8 mouse cellular contexts compared by ENCODE assay signal in the genomic region with DNA sequence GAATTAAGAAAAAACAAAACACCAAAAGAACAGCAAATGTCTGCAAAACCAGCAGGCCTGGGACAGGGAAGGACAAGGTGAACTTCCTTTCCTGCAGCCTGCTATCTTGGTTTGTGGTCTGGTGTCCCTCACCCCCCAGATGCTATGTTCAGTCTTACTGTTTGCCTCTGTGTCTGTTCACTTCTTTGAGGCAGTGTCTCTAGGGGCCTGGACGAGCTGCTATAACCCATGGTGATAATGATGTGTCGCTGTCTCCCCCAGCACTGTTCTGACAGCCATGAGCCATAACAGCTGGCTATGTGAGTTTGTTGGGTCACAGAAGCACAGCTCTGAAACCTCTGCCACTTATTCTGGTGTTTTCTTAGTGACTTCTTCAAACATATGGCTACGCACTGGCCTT. TPM values are rescaled to one million over a fixed set of nuclear protein-coding genes. Genes with fewer than 3 reads are reported as not detected.
DNase-seq lines count a peak whose midpoint lies in the region; ATAC-seq and TF ChIP-seq lines count a peak whose summit lies in the region.

No protein-coding gene starts in this region.

- H3K9ac ChIP-seq in liver, embryonic 16.5 days (ENCODE audit: low read depth, low read length): no peak overlapping the region
- no peak overlapping the region for H3K9ac ChIP-seq in stomach, postnatal 0 days (ENCODE audit: low read length)

- H3K27me3 ChIP-seq in hindbrain, embryonic 10.5 days (ENCODE audit: insufficient read depth, poor library complexity, severe bottlenecking): peaks cover 9% of the 10 kb centered on the region
- H3K27me3 ChIP-seq in liver, embryonic 16.5 days (ENCODE audit: control insufficient read depth, insufficient read depth, low read depth, low read length): no peaks in the 10 kb centered on the region; the same call in 1 of the 2 replicates
- H3K27me3 ChIP-seq in stomach, postnatal 0 days (ENCODE audit: control insufficient read depth, insufficient read depth, low read length): no peaks in the 10 kb centered on the region

- peak overlapping the region; percentile 88 for H3K27ac ChIP-seq in brown adipose tissue, adult 24 weeks (replicated peaks; ENCODE audit: low read depth, low read length)
- H3K27ac ChIP-seq in hindbrain, embryonic 10.5 days: peak overlapping the region; percentile 84
- peak overlapping the region; percentile 31 for H3K27ac ChIP-seq in liver, embryonic 16.5 days (ENCODE audit: low read length)
- H3K27ac ChIP-seq in stomach, postnatal 0 days (replicated peaks): peak overlapping the region; percentile 81

- no peak overlapping the region for H3K4me3 ChIP-seq in brown adipose tissue, adult 24 weeks (ENCODE audit: insufficient read depth, low read depth, low read length)
- H3K4me3 ChIP-seq in hindbrain, embryonic 10.5 days: no peak overlapping the region
- no peak overlapping the region for H3K4me3 ChIP-seq in liver, embryonic 16.5 days (ENCODE audit: low read depth, low read length)
- H3K4me3 ChIP-seq in stomach, postnatal 0 days (ENCODE audit: low read depth, low read length): no peak overlapping the region

- no peaks in the 10 kb centered on the region for H3K36me3 ChIP-seq in hindbrain, embryonic 10.5 days
- no peaks in the 10 kb centered on the region for H3K36me3 ChIP-seq in liver, embryonic 16.5 days (ENCODE audit: control insufficient read depth, insufficient read depth)
- H3K36me3 ChIP-seq in stomach, postnatal 0 days (ENCODE audit: control insufficient read depth, insufficient read depth, low read length): no peaks in the 10 kb centered on the region

- no peak overlapping the region for H3K4me2 ChIP-seq in liver, embryonic 16.5 days (ENCODE audit: low read depth, low read length)
- no peak overlapping the region for H3K4me2 ChIP-seq in stomach, postnatal 0 days (replicated peaks; ENCODE audit: low read depth)

- no peak for TF ChIP-seq CTCF in stomach, postnatal 0 days (IDR thresholded peaks at IDR 0.05; ENCODE audit: low read depth)

- no peak for DNase-seq in hindbrain, embryonic 10.5 days (ENCODE audit: low spot score)
- DNase-seq in stomach, postnatal 0 days (ENCODE audit: low spot score): no peak
- no peak for DNase-seq in left cerebral cortex, postnatal 4 days
- DNase-seq in cerebellum, postnatal 14 days: no peak

- peak; percentile 27 for ATAC-seq in CD4-positive, CD25-positive, alpha-beta regulatory T cell, adult 4 months
- no peak for ATAC-seq in liver, embryonic 16.5 days (ENCODE audit: low read depth)
- ATAC-seq in stomach, postnatal 0 days (ENCODE audit: low FRiP score, low TSS enrichment): no peak
- no peak for ATAC-seq in monocyte, adult 5-6 weeks (replicated peaks; ENCODE audit: insufficient number of reproducible peaks, low FRiP score, low TSS enrichment, poor library complexity, severe bottlenecking)

- peaks cover 58% of the 10 kb centered on the region for H3K4me1 ChIP-seq in brown adipose tissue, adult 24 weeks (ENCODE audit: control insufficient read depth, insufficient read depth, insufficient read length, low read length)
- H3K4me1 ChIP-seq in hindbrain, embryonic 10.5 days (replicated peaks): peaks cover 57% of the 10 kb centered on the region
- H3K4me1 ChIP-seq in liver, embryonic 16.5 days (ENCODE audit: control insufficient read depth, low read depth, low read length): peaks cover 38% of the 10 kb centered on the region
- peaks cover 40% of the 10 kb centered on the region for H3K4me1 ChIP-seq in stomach, postnatal 0 days (replicated peaks; ENCODE audit: control insufficient read depth, insufficient read depth)

- 71% methylated on average over 3 of the region's 3 CpGs for whole genome bisulfite sequencing in hindbrain, embryonic 10.5 days
- 34% methylated on average over 3 of the region's 3 CpGs for WGBS in liver, embryonic 16.5 days (ENCODE audit: insufficient replicate concordance)
- 61% methylated on average over 3 of the region's 3 CpGs for WGBS in stomach, postnatal 0 days

- TF ChIP-seq EP300 in stomach, postnatal 0 days (optimal IDR thresholded peaks at IDR 0.05): no peak

- intact Hi-C loops in left cerebral cortex, postnatal 4 days (cut with DNase I): no loop called here

- no peaks in the 10 kb centered on the region for H3K9me3 ChIP-seq in hindbrain, embryonic 10.5 days
- H3K9me3 ChIP-seq in liver, embryonic 16.5 days (replicated peaks; ENCODE audit: control insufficient read depth, low read length): no peaks in the 10 kb centered on the region
- no peaks in the 10 kb centered on the region for H3K9me3 ChIP-seq in stomach, postnatal 0 days (ENCODE audit: control insufficient read depth, low read length)

RNA-seq across cellular contexts. Expression of gene Ddit4, which starts 23.2 kb away (rescaled TPM):
- polyA plus RNA-seq in CD4-positive, CD25-positive, alpha-beta regulatory T cell, adult 4 months (2017; shearing (Covaris generic)): 10 to 100 TPM; 16.6 to 32.8 TPM
- polyA plus RNA-seq in brown adipose tissue, adult 24 weeks (2012; ENCODE audit: insufficient read depth, insufficient read length, missing spikeins): 6.1 and 17.7 TPM in 2 replicates
- 37.5 and 37.6 TPM in 2 replicates for polyA plus RNA-seq in hindbrain, embryonic 10.5 days (2016; fragmentation: Nextera tagmentation; extraction: Ambion mirVana)
- polyA plus RNA-seq in liver, embryonic 16.5 days (2015; fragmentation: Nextera tagmentation; extraction: Ambion mirVana): 5.0 and 6.8 TPM in 2 replicates
- polyA plus RNA-seq in stomach, postnatal 0 days (2015; fragmentation: Nextera tagmentation; extraction: Ambion mirVana): 12.4 and 17.3 TPM in 2 replicates
- total RNA-seq in monocyte, adult 5-6 weeks (2017): 29.5 to 34.2 TPM (median 34.2 TPM) in 3 replicates
- 10 to 100 TPM; 50.6 to 52.2 TPM for total RNA-seq in left cerebral cortex, postnatal 4 days (2021)

RNA-seq across cellular contexts. Expression of gene Ascc1, which starts 27.8 kb away (rescaled TPM):
- 10 to 100 TPM; 57.8 to 61.3 TPM for polyA plus RNA-seq in CD4-positive, CD25-positive, alpha-beta regulatory T cell, adult 4 months (2017; shearing (Covaris generic))
- polyA plus RNA-seq in brown adipose tissue, adult 24 weeks (2012; ENCODE audit: insufficient read depth, insufficient read length, missing spikeins): 19.2 and 20.6 TPM in 2 replicates
- polyA plus RNA-seq in hindbrain, embryonic 10.5 days (2016; fragmentation: Nextera tagmentation; extraction: Ambion mirVana): 35.8 and 37.0 TPM in 2 replicates
- polyA plus RNA-seq in liver, embryonic 16.5 days (2015; fragmentation: Nextera tagmentation; extraction: Ambion mirVana): 16.0 and 16.7 TPM in 2 replicates
- polyA plus RNA-seq in stomach, postnatal 0 days (2015; fragmentation: Nextera tagmentation; extraction: Ambion mirVana): 29.0 and 31.6 TPM in 2 replicates
- total RNA-seq in monocyte, adult 5-6 weeks (2017): 13.0 to 19.4 TPM (median 18.4 TPM) in 3 replicates
- total RNA-seq in left cerebral cortex, postnatal 4 days (2021): 10 to 100 TPM; 25.8 to 27.1 TPM

RNA-seq across cellular contexts. Expression of gene Anapc16, which starts 28.1 kb away (rescaled TPM):
- polyA plus RNA-seq in CD4-positive, CD25-positive, alpha-beta regulatory T cell, adult 4 months (2017; shearing (Covaris generic)): 100 to 1,000 TPM in 1 of 2 experiments, 10 to 100 TPM in 1; 82.2 to 102 TPM
- polyA plus RNA-seq in brown adipose tissue, adult 24 weeks (2012; ENCODE audit: insufficient read depth, insufficient read length, missing spikeins): 59.1 and 60.8 TPM in 2 replicates
- 111 and 114 TPM in 2 replicates for polyA plus RNA-seq in hindbrain, embryonic 10.5 days (2016; fragmentation: Nextera tagmentation; extraction: Ambion mirVana)
- polyA plus RNA-seq in liver, embryonic 16.5 days (2015; fragmentation: Nextera tagmentation; extraction: Ambion mirVana): 34.9 and 37.9 TPM in 2 replicates
- polyA plus RNA-seq in stomach, postnatal 0 days (2015; fragmentation: Nextera tagmentation; extraction: Ambion mirVana): 76.8 and 86.4 TPM in 2 replicates
- total RNA-seq in monocyte, adult 5-6 weeks (2017): 69.0 to 89.0 TPM (median 82.7 TPM) in 3 replicates
- total RNA-seq in left cerebral cortex, postnatal 4 days (2021): 10 to 100 TPM; 60.2 to 60.8 TPM

Comparison
In these comparisons a context has a peak if more than half of its experiments do, and no peak if none do; other contexts are left out.
1. H3K27ac ChIP-seq: peak in every context shown above with its lines; median percentile 88 in brown adipose tissue, adult 24 weeks; 84 in hindbrain, embryonic 10.5 days; 81 in stomach, postnatal 0 days; 31 in liver, embryonic 16.5 days.